Mouse (Mus musculus) heart, embryonic 12.5 days (tissue): ENCODE data around the gene Rybp. TPM values are rescaled to one million over a fixed set of nuclear protein-coding genes. Genes with fewer than 3 reads are reported as not detected.

Experiments
- ATAC-seq: fragments of 200-750 bp; cut with Nextera tagmentation; 2 replicates; pipeline ENCODE4 v1.8.0; 2017; ENCODE audit warnings: moderate TSS enrichment, moderate library complexity; ENCODE audit not compliant: insufficient number of reproducible peaks, low FRiP score
- H3K27ac ChIP-seq: fragments of 300-500 bp; sonication (generic); 2 replicates; pipeline ENCODE4 v1.5.1; 2016; ENCODE audit warnings: mild to moderate bottlenecking, moderate library complexity; ENCODE audit not compliant: poor library complexity, severe bottlenecking
- H3K27me3 ChIP-seq: fragments of 300-500 bp; sonication (generic); replicated peaks from 2 replicates; pipeline ENCODE4 v1.6.1; 2016; ENCODE audit warnings: mild to moderate bottlenecking, moderate library complexity
- H3K36me3 ChIP-seq: fragments of 300-500 bp; sonication (generic); 2 replicates; pipeline ENCODE4 v1.6.1; 2016; ENCODE audit warnings: mild to moderate bottlenecking, moderate library complexity
- H3K4me1 ChIP-seq: fragments of 300-500 bp; sonication (generic); replicated peaks from 2 replicates; pipeline ENCODE4 v1.6.1; 2016; ENCODE audit warnings: mild to moderate bottlenecking
- H3K4me2 ChIP-seq: fragments of 300-500 bp; sonication (generic); 2 replicates; pipeline ENCODE4 v1.6.1; 2016; ENCODE audit warnings: mild to moderate bottlenecking, moderate library complexity
- H3K4me3 ChIP-seq: fragments of 300-500 bp; sonication (generic); 2 replicates; pipeline ENCODE4 v1.5.1; 2016; ENCODE audit warnings: mild to moderate bottlenecking
- H3K9ac ChIP-seq: fragments of 300-500 bp; sonication (generic); 2 replicates; pipeline ENCODE4 v1.6.1; 2016; ENCODE audit warnings: mild to moderate bottlenecking, moderate library complexity
- H3K9me3 ChIP-seq: fragments of 300-500 bp; sonication (generic); replicated peaks from 2 replicates; pipeline ENCODE4 v1.6.1; 2016; ENCODE audit warnings: mild to moderate bottlenecking, moderate library complexity
- WGBS: fragments of 180-500 bp; shearing (Covaris S2); methylation state at CpG from one replicate; pipeline ENCODE4 v1.1.7; 2016; 5-methylcytosine and 5-hydroxymethylcytosine counted together
- polyA plus RNA-seq: library from polyadenylated mRNA; unstranded; fragments of >200 nt; fragmentation: Nextera tagmentation; extraction: Ambion mirVana; gene quantifications from 2 replicates; pipeline ENCODE4 v1.2.1, GENCODE M21; 2016

Rybp gene
- polyA plus RNA-seq, 1 experiment from 2014 or later, result 18.0 TPM

- no peak overlapping the region for H3K4me2 ChIP-seq
- no peak for ATAC-seq
- H3K9me3 ChIP-seq, result no peaks in the 10 kb centered on the region
- H3K9ac ChIP-seq, result no peak overlapping the region
- no peak overlapping the region for H3K27ac ChIP-seq
- no peaks in the 10 kb centered on the region for H3K27me3 ChIP-seq
- H3K36me3 ChIP-seq, result no peaks in the 10 kb centered on the region
- H3K4me1 ChIP-seq, result peaks cover 28% of the 10 kb centered on the region
- 56% methylated on average over 1 of the region's 1 CpGs for WGBS
- H3K4me3 ChIP-seq, result no peak overlapping the region
Observed at GRCm38 (mm10) chr6:100255411-100255810, 31.9 kb downstream of the Rybp start.

- 63% methylated on average over 1 of the region's 1 CpGs for WGBS
- Histone ChIP-seq H3K4me3 (no peak overlapping the region), H3K27ac (no peak overlapping the region), H3K36me3 (no peaks in the 10 kb centered on the region), H3K4me1 (peaks cover 30% of the 10 kb centered on the region), H3K4me2 (no peak overlapping the region), H3K9me3 (no peaks in the 10 kb centered on the region), H3K9ac (no peak overlapping the region), H3K27me3 (no peaks in the 10 kb centered on the region)
- ATAC-seq, result no peak
Observed at GRCm38 (mm10) chr6:100254671-100255070, 32.6 kb downstream of the Rybp start.

- no peak for ATAC-seq
- WGBS, result 66% methylated on average over 3 of the region's 3 CpGs
- Histone ChIP-seq H3K9ac (no peak overlapping the region), H3K4me3 (no peak overlapping the region), H3K36me3 (no peaks in the 10 kb centered on the region), H3K9me3 (no peaks in the 10 kb centered on the region), H3K27ac (no peak overlapping the region), H3K4me1 (peaks cover 22% of the 10 kb centered on the region), H3K4me2 (no peak overlapping the region), H3K27me3 (no peaks in the 10 kb centered on the region)
Observed at GRCm38 (mm10) chr6:100244474-100244873, 42.8 kb downstream of the Rybp start.

GRCm38 (mm10) chr6:100235036-100235435, 52.2 kb downstream of the Rybp start:
- Histone ChIP-seq H3K9ac (no peak overlapping the region), H3K4me3 (no peak overlapping the region), H3K27ac (no peak overlapping the region), H3K4me2 (no peak overlapping the region), H3K27me3 (no peaks in the 10 kb centered on the region), H3K9me3 (no peaks in the 10 kb centered on the region), H3K4me1 (peaks cover 40% of the 10 kb centered on the region), H3K36me3 (no peaks in the 10 kb centered on the region)
- no peak for ATAC-seq

- Histone ChIP-seq H3K4me1 (peaks cover 33% of the 10 kb centered on the region), H3K4me3 (no peak overlapping the region), H3K27me3 (no peaks in the 10 kb centered on the region), H3K36me3 (no peaks in the 10 kb centered on the region), H3K27ac (no peak overlapping the region), H3K4me2 (no peak overlapping the region), H3K9me3 (no peaks in the 10 kb centered on the region), H3K9ac (no peak overlapping the region)
- WGBS, result 65% methylated on average over 3 of the region's 3 CpGs
- ATAC-seq, result no peak
Observed at GRCm38 (mm10) chr6:100233522-100233921, 53.8 kb downstream of the Rybp start.

GRCm38 (mm10) chr6:100233061-100233460, 54.2 kb downstream of the Rybp start:
- no peak overlapping the region for H3K4me3 ChIP-seq
- ATAC-seq, result no peak
- WGBS, result 65% methylated on average over 4 of the region's 4 CpGs

GRCm38 (mm10) chr6:100226204-100226603, 61.1 kb downstream of the Rybp start:
- 49% methylated on average over 2 of the region's 2 CpGs for WGBS
- Histone ChIP-seq H3K4me2 (no peak overlapping the region), H3K4me3 (no peak overlapping the region), H3K36me3 (0 out of 2 replicates have a peak, but pooled peaks cover 5% of the 10 kb centered on the region), H3K27me3 (no peaks in the 10 kb centered on the region), H3K27ac (no peak overlapping the region), H3K4me1 (peaks cover 13% of the 10 kb centered on the region), H3K9me3 (no peaks in the 10 kb centered on the region), H3K9ac (no peak overlapping the region)
- no peak for ATAC-seq

More at GRCm38 (mm10) chr6:100233061-100233460, 54.2 kb downstream of the Rybp start:
- Histone ChIP-seq H3K4me2 (no peak overlapping the region), H3K27me3 (no peaks in the 10 kb centered on the region), H3K27ac (no peak overlapping the region), H3K4me1 (peaks cover 31% of the 10 kb centered on the region), H3K36me3 (0 out of 2 replicates have a peak, but pooled peaks cover under 1% of the 10 kb centered on the region), H3K9me3 (no peaks in the 10 kb centered on the region), H3K9ac (no peak overlapping the region)

- Histone ChIP-seq H3K4me3 (no peak overlapping the region), H3K27ac (no peak overlapping the region), H3K4me1 (peaks cover 34% of the 10 kb centered on the region), H3K9ac (no peak overlapping the region), H3K36me3 (0 out of 2 replicates have a peak, but pooled peaks cover 5% of the 10 kb centered on the region), H3K27me3 (no peaks in the 10 kb centered on the region), H3K9me3 (no peaks in the 10 kb centered on the region), H3K4me2 (no peak overlapping the region)
- 89% methylated on average over 6 of the region's 6 CpGs for WGBS
- no peak for ATAC-seq
Observed at GRCm38 (mm10) chr6:100223932-100224331, 63.4 kb downstream of the Rybp start.

- Histone ChIP-seq H3K4me1 (peaks cover 39% of the 10 kb centered on the region), H3K9me3 (no peaks in the 10 kb centered on the region), H3K27me3 (no peaks in the 10 kb centered on the region), H3K27ac (no peak overlapping the region), H3K4me3 (no peak overlapping the region), H3K36me3 (0 out of 2 replicates have a peak, but pooled peaks cover 5% of the 10 kb centered on the region), H3K4me2 (no peak overlapping the region), H3K9ac (no peak overlapping the region)
- WGBS, result 85% methylated on average over 10 of the region's 10 CpGs
- ATAC-seq, result no peak
Observed at GRCm38 (mm10) chr6:100223435-100223834, 63.9 kb downstream of the Rybp start.

GRCm38 (mm10) chr6:100222927-100223326, 64.4 kb downstream of the Rybp start:
- Histone ChIP-seq H3K4me2 (no peak overlapping the region), H3K36me3 (0 out of 2 replicates have a peak, but pooled peaks cover 3% of the 10 kb centered on the region), H3K9me3 (no peaks in the 10 kb centered on the region), H3K4me3 (no peak overlapping the region), H3K9ac (no peak overlapping the region), H3K27ac (no peak overlapping the region), H3K27me3 (no peaks in the 10 kb centered on the region), H3K4me1 (peaks cover 44% of the 10 kb centered on the region)
- WGBS, result 73% methylated on average over 5 of the region's 5 CpGs
- ATAC-seq, result no peak

- 42% methylated on average over 4 of the region's 4 CpGs for WGBS
- Histone ChIP-seq H3K9me3 (no peaks in the 10 kb centered on the region), H3K27ac (no peak overlapping the region), H3K9ac (no peak overlapping the region), H3K4me3 (no peak overlapping the region), H3K4me2 (no peak overlapping the region), H3K4me1 (peaks cover 55% of the 10 kb centered on the region), H3K36me3 (no peaks in the 10 kb centered on the region), H3K27me3 (no peaks in the 10 kb centered on the region)
- ATAC-seq, result no peak
Observed at GRCm38 (mm10) chr6:100221803-100222202, 65.5 kb downstream of the Rybp start.

GRCm38 (mm10) chr6:100220917-100221560, 66.2 kb downstream of the Rybp start:
- no peaks in the 10 kb centered on the region for H3K27me3 ChIP-seq
- 0 out of 2 replicates have a peak overlapping the region, but pooled peaks have one; percentile 22 for H3K27ac ChIP-seq
- H3K9me3 ChIP-seq, result no peaks in the 10 kb centered on the region
- no peak overlapping the region for H3K9ac ChIP-seq
- no peaks in the 10 kb centered on the region for H3K36me3 ChIP-seq
- no peak for ATAC-seq
- H3K4me1 ChIP-seq, result peaks cover 60% of the 10 kb centered on the region
- no peak overlapping the region for H3K4me3 ChIP-seq
- WGBS, result 52% methylated on average over 14 of the region's 14 CpGs
- H3K4me2 ChIP-seq, result no peak overlapping the region
